Comparison of ENCODE assay signal across 36 mouse cellular contexts in genomic region chr1:150438641-150439040, GRCm38 (mm10). TPM values are rescaled to one million over a fixed set of nuclear protein-coding genes. Genes with fewer than 3 reads are reported as not detected.
"Had no signal": no experiment of that assay in that cellular context is flagged by ENCODE, and none has a peak within 500 bp of the region (broad histone marks: within the 10 kb centered on the region; RNA-seq: fewer than 3 reads in every experiment).

No protein-coding gene starts in this region.

- H3K27ac ChIP-seq: heart, embryonic 10.5 days; heart, embryonic 13.5 days; heart, embryonic 15.5 days; hindbrain, embryonic 10.5 days; hindbrain, embryonic 12.5 days; hindbrain, embryonic 13.5 days; hindbrain, embryonic 14.5 days; hindbrain, embryonic 15.5 days; hindbrain, postnatal 0 days; intestine, embryonic 15.5 days; kidney, embryonic 15.5 days; kidney, postnatal 0 days; layer of hippocampus, adult 2 months had no signal

- DNase-seq: heart, postnatal 10 days; heart, postnatal 14 days; heart, postnatal 36 days; heart, postnatal 4 days; kidney, adult 11 months; kidney, adult 18-20 months; kidney, adult 2 months; kidney, adult 8-10 months; kidney, adult 9 months; kidney, postnatal 10 days; kidney, postnatal 14 days; kidney, postnatal 25 days; kidney, postnatal 36 days; kidney, postnatal 4 days; layer of hippocampus, adult 9-11 months; layer of hippocampus, postnatal 36 days had no signal

- H3K9ac ChIP-seq: heart, embryonic 12.5 days; heart, embryonic 13.5 days; heart, embryonic 15.5 days; hindbrain, embryonic 12.5 days; hindbrain, embryonic 13.5 days; hindbrain, embryonic 14.5 days; hindbrain, embryonic 15.5 days; intestine, embryonic 15.5 days; kidney, embryonic 15.5 days had no signal

- H3K4me2 ChIP-seq: heart, embryonic 11.5 days; heart, embryonic 12.5 days; heart, embryonic 13.5 days; heart, embryonic 15.5 days; hindbrain, embryonic 12.5 days; hindbrain, embryonic 13.5 days; hindbrain, embryonic 14.5 days; hindbrain, embryonic 15.5 days; intestine, embryonic 15.5 days; kidney, embryonic 15.5 days had no signal

- H3K4me1 ChIP-seq: heart, embryonic 10.5 days; heart, embryonic 12.5 days; heart, embryonic 13.5 days; heart, embryonic 15.5 days; hindbrain, embryonic 10.5 days; hindbrain, embryonic 12.5 days; hindbrain, embryonic 13.5 days; hindbrain, embryonic 15.5 days; intestine, embryonic 15.5 days; kidney, embryonic 15.5 days had no signal

- H3K9me3 ChIP-seq: heart, embryonic 10.5 days; heart, embryonic 12.5 days; heart, embryonic 13.5 days; heart, embryonic 15.5 days; hindbrain, embryonic 10.5 days; hindbrain, embryonic 12.5 days; hindbrain, embryonic 13.5 days; hindbrain, embryonic 15.5 days; intestine, embryonic 15.5 days; kidney, embryonic 15.5 days had no signal

- H3K27me3 ChIP-seq: heart, embryonic 12.5 days; heart, embryonic 13.5 days; heart, embryonic 15.5 days; hindbrain, embryonic 12.5 days; hindbrain, embryonic 13.5 days; hindbrain, embryonic 15.5 days; intestine, embryonic 15.5 days; kidney, embryonic 15.5 days had no signal

- ATAC-seq: hindbrain, embryonic 16.5 days; hindbrain, postnatal 0 days; inflammation-experienced regulatory T-cells, adult 6 months; intestine, embryonic 15.5 days; intestine, embryonic 16.5 days; intestine, postnatal 0 days had no signal

- H3K4me3 ChIP-seq: heart, embryonic 10.5 days; heart, embryonic 12.5 days; heart, embryonic 13.5 days; heart, embryonic 15.5 days; hindbrain, embryonic 10.5 days; hindbrain, embryonic 12.5 days; hindbrain, embryonic 13.5 days; hindbrain, embryonic 15.5 days; intestine, embryonic 15.5 days; kidney, embryonic 15.5 days; layer of hippocampus, adult 2 months had no signal

RNA-seq across cellular contexts. Expression of gene Prg4, which starts 27.3 kb away (rescaled TPM):
- total RNA-seq: hematopoietic stem cell, adult 5-6 weeks had no signal
